Mouse (Mus musculus): ENCODE measurements around the gene Ralgps1. TPM values are rescaled to one million over a fixed set of nuclear protein-coding genes. Genes with fewer than 3 reads are reported as not detected.

Gene Ralgps1
- polyA plus RNA-seq, 2 experiments: 3.5 to 5.4 TPM

GRCm38 (mm10) chr2:33302405-33302804, 68.9 kb downstream of the Ralgps1 start:
- Histone ChIP-seq H3K4me1 (ENCODE audit: control insufficient read depth, insufficient read depth, low read length) (peaks cover 30% of the 10 kb centered on the region), H3K36me3 (ENCODE audit: control insufficient read depth, insufficient read depth, low read length) (no peaks in the 10 kb centered on the region)
- no peak for DNase-seq (ENCODE audit: low spot score)

GRCm38 (mm10) chr2:33300371-33301046, 70.8 kb downstream of the Ralgps1 start:
- H3K4me1 ChIP-seq (ENCODE audit: control insufficient read depth, insufficient read depth, low read length): peaks cover 30% of the 10 kb centered on the region
- H3K4me3 ChIP-seq (replicated peaks; ENCODE audit: low read length): no peak overlapping the region
- no peaks in the 10 kb centered on the region for H3K27me3 ChIP-seq (ENCODE audit: control insufficient read depth, insufficient read depth, low read length)
- H3K4me2 ChIP-seq (replicated peaks; ENCODE audit: low read depth, low read length, severe bottlenecking): no peak overlapping the region
- H3K9me3 ChIP-seq (ENCODE audit: control insufficient read depth, low read length): no peaks in the 10 kb centered on the region
- ATAC-seq (ENCODE audit: low FRiP score, low read depth): no peak
- H3K9ac ChIP-seq (ENCODE audit: low read depth, low read length, severe bottlenecking): no peak overlapping the region
- DNase-seq (ENCODE audit: low spot score): no peak
- 5% methylated on average over 3 of the region's 3 CpGs for WGBS
- no peaks in the 10 kb centered on the region for H3K36me3 ChIP-seq (ENCODE audit: control insufficient read depth, insufficient read depth, low read length)
- TF ChIP-seq POLR2A (IDR thresholded peaks at IDR 0.05; ENCODE audit: borderline replicate concordance, extremely low read depth, insufficient read depth, insufficient read length): no peak
- H3K27ac ChIP-seq (replicated peaks; ENCODE audit: low read depth, low read length): no peak overlapping the region; the same call in 1 of the 2 replicates

More at GRCm38 (mm10) chr2:33302405-33302804, 68.9 kb downstream of the Ralgps1 start:
- Histone ChIP-seq H3K9me3 (ENCODE audit: control insufficient read depth, low read length) (no peaks in the 10 kb centered on the region), H3K9ac (ENCODE audit: low read depth, low read length, severe bottlenecking) (no peak overlapping the region), H3K27me3 (ENCODE audit: control insufficient read depth, insufficient read depth, low read length) (no peaks in the 10 kb centered on the region), H3K4me3 (replicated peaks; ENCODE audit: low read length) (no peak overlapping the region), H3K27ac (replicated peaks; ENCODE audit: low read depth, low read length) (no peak overlapping the region), H3K4me2 (replicated peaks; ENCODE audit: low read depth, low read length, severe bottlenecking) (no peak overlapping the region)
- WGBS: 46% methylated on average over 3 of the region's 3 CpGs
- no peak for TF ChIP-seq POLR2A (IDR thresholded peaks at IDR 0.05; ENCODE audit: borderline replicate concordance, extremely low read depth, insufficient read depth, insufficient read length)
- ATAC-seq (ENCODE audit: low FRiP score, low read depth): no peak

- no peaks in the 10 kb centered on the region for H3K9me3 ChIP-seq (ENCODE audit: control insufficient read depth, low read length)
- H3K4me3 ChIP-seq (replicated peaks; ENCODE audit: low read length): no peak overlapping the region
- ATAC-seq (ENCODE audit: low FRiP score, low read depth) (no peak), DNase-seq (ENCODE audit: low spot score) (no peak)
- H3K27me3 ChIP-seq (ENCODE audit: control insufficient read depth, insufficient read depth, low read length): no peaks in the 10 kb centered on the region
- H3K9ac ChIP-seq (ENCODE audit: low read depth, low read length, severe bottlenecking): no peak overlapping the region
- 79% methylated on average over 4 of the region's 4 CpGs for WGBS
- H3K4me2 ChIP-seq (replicated peaks; ENCODE audit: low read depth, low read length, severe bottlenecking): no peak overlapping the region
- H3K27ac ChIP-seq (replicated peaks; ENCODE audit: low read depth, low read length): no peak overlapping the region
- TF ChIP-seq POLR2A (IDR thresholded peaks at IDR 0.05; ENCODE audit: borderline replicate concordance, extremely low read depth, insufficient read depth, insufficient read length): no peak
- peaks cover 30% of the 10 kb centered on the region for H3K4me1 ChIP-seq (ENCODE audit: control insufficient read depth, insufficient read depth, low read length)
- H3K36me3 ChIP-seq (ENCODE audit: control insufficient read depth, insufficient read depth, low read length): no peaks in the 10 kb centered on the region
These were observed 72.4 kb downstream of the Ralgps1 start for GRCm38 (mm10) chr2:33298928-33299327.

GRCm38 (mm10) chr2:33295115-33295514, 76.2 kb downstream of the Ralgps1 start:
- Histone ChIP-seq H3K27ac (replicated peaks; ENCODE audit: low read depth, low read length) (no peak overlapping the region), H3K27me3 (ENCODE audit: control insufficient read depth, insufficient read depth, low read length) (no peaks in the 10 kb centered on the region), H3K4me1 (ENCODE audit: control insufficient read depth, insufficient read depth, low read length) (peaks cover 4% of the 10 kb centered on the region; the same call in 1 of the 2 replicates), H3K4me3 (replicated peaks; ENCODE audit: low read length) (no peak overlapping the region), H3K9ac (ENCODE audit: low read depth, low read length, severe bottlenecking) (no peak overlapping the region), H3K4me2 (replicated peaks; ENCODE audit: low read depth, low read length, severe bottlenecking) (no peak overlapping the region), H3K36me3 (ENCODE audit: control insufficient read depth, insufficient read depth, low read length) (no peaks in the 10 kb centered on the region), H3K9me3 (ENCODE audit: control insufficient read depth, low read length) (no peaks in the 10 kb centered on the region)
- no peak for DNase-seq (ENCODE audit: low spot score)
- WGBS: 83% methylated on average over 5 of the region's 5 CpGs
- no peak for ATAC-seq (ENCODE audit: low FRiP score, low read depth)
- no peak for TF ChIP-seq POLR2A (IDR thresholded peaks at IDR 0.05; ENCODE audit: borderline replicate concordance, extremely low read depth, insufficient read depth, insufficient read length)

DNA sequence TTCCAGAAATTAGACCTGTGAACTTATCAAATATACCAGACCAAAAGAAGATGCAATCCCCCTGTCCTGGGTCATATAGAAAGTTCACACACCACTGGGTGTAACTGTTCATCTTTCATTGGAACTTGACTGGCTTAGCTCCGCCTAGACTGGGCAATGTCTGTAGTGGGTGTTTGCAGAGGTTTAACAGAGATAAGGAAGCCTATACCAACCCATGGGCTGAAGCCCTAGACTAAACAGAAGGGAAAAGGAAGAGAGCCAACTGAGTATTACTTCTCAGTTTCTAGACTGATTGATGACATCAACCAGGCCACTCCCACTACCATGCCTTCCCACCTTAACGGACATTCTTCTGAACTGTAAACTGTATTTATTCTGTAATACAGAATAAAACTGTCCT, 79.2 kb downstream of the Ralgps1 start:
- 79% methylated on average over 2 of the region's 2 CpGs for WGBS
- TF ChIP-seq POLR2A (IDR thresholded peaks at IDR 0.05; ENCODE audit: borderline replicate concordance, extremely low read depth, insufficient read depth, insufficient read length): no peak

More for the DNA sequence above, 79.2 kb downstream of the Ralgps1 start:
- Histone ChIP-seq H3K27ac (replicated peaks; ENCODE audit: low read depth, low read length) (no peak overlapping the region), H3K36me3 (ENCODE audit: control insufficient read depth, insufficient read depth, low read length) (no peaks in the 10 kb centered on the region), H3K4me3 (replicated peaks; ENCODE audit: low read length) (no peak overlapping the region), H3K4me2 (replicated peaks; ENCODE audit: low read depth, low read length, severe bottlenecking) (no peak overlapping the region), H3K4me1 (ENCODE audit: control insufficient read depth, insufficient read depth, low read length) (no peaks in the 10 kb centered on the region), H3K9me3 (ENCODE audit: control insufficient read depth, low read length) (peaks cover 5% of the 10 kb centered on the region; the same call in 1 of the 2 replicates), H3K27me3 (ENCODE audit: control insufficient read depth, insufficient read depth, low read length) (no peaks in the 10 kb centered on the region), H3K9ac (ENCODE audit: low read depth, low read length, severe bottlenecking) (no peak overlapping the region)
- ATAC-seq (ENCODE audit: low FRiP score, low read depth) (no peak), DNase-seq (ENCODE audit: low spot score) (no peak)

Data from limb, embryonic 14.5 days (tissue).